Mouse (Mus musculus): ENCODE results near the gene Olfr341.

The Olfr341 gene

GRCm38 (mm10) chr2:36482368-36482767 is at the start of gene Olfr341:
Gene Olfr341 (minus strand): TSS chr2:36482468.
- DNase-seq (ENCODE audit: low spot score): no peak

- DNase-seq (ENCODE audit: low spot score): no peak
Measured at GRCm38 (mm10) chr2:36524698-36525097, 42.4 kb upstream of the Olfr341 start, which contains the start of gene Olfr342. Gene Olfr342 (plus strand): TSS chr2:36524998.

GRCm38 (mm10) chr2:36473634-36474033 is 8.6 kb downstream of the Olfr341 start:
- DNase-seq (ENCODE audit: low spot score): no peak

GRCm38 (mm10) chr2:36452287-36452686 is 30.0 kb downstream of the Olfr341 start, which contains the start of gene Olfr340:
Gene Olfr340 (plus strand): TSS chr2:36452587.
- no peak for DNase-seq (ENCODE audit: low spot score)
